Mouse (Mus musculus): ENCODE measurements at regions not wholly inside any gene's neighbourhood (a gene's known extent, or its start where the extent isn't known, plus 50 kb on each side); places are given as distances from the start of the nearest gene placed in this dataset.
"Not testable (repeated sequence)": the region's sequence is repeated elsewhere in the genome, so short reads cannot be mapped to it uniquely, and the experiment has no call there.

GRCm38 (mm10) chr1:161632098-161632497 lies 137.6 kb downstream of the Tnfsf18 start:
- intact Hi-C loops (cut with DNase I) = no loop called here
- DNase-seq = no peak

GRCm38 (mm10) chr1:161621291-161621690 lies 126.8 kb downstream of the Tnfsf18 start:
- intact Hi-C loops (cut with DNase I) = no loop called here
- no peak for DNase-seq

GRCm38 (mm10) chr1:161614091-161614490 lies 119.6 kb downstream of the Tnfsf18 start:
- DNase-seq; intact Hi-C loops (cut with DNase I): not testable (repeated sequence)

DNA sequence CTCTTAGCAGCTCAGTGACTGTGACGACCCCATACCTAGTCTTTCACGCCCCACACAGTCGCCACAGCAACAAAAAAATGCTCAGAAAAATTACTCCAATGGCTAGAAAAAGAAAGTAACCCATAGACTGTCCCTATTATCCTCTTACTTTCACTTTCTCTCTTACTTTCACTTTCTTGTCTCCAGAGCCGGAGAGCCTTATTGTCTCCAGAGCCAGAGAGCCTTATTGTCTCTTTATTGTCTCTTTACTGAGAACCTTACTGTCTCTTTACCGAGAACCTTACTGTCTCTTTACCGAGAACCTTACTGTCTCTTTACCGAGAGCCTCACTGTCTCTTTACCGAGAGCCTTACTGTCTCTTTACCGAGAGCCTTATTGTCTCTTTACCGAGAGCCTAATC lies 119.2 kb downstream of the Tnfsf18 start:
- DNase-seq; intact Hi-C loops (cut with DNase I): not testable (repeated sequence)

DNA sequence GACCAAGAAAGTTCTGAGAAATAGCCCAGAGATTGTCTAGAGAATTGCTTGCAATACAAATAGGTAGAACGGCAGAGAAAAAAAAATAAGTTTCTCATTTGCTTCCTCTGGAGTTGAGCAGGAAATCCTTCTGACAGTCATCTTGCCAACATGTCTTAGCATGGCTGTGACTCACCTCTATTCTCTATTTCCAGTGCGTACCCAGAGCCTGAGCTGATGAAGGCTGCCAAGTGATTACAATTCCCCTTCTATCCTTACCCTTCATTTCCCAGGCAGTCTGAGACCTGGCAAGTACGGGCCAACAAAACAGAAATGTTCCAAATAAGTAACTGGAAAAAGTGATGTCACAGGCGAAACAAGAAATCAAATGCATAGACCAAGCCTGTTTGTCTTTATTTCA lies 113.0 kb downstream of the Tnfsf18 start:
- DNase-seq = no peak
- intact Hi-C loops (cut with DNase I) = no loop called here

GRCm38 (mm10) chr1:161602150-161602549 lies 107.7 kb downstream of the Tnfsf18 start:
- intact Hi-C loops (cut with DNase I) = no loop called here
- no peak for DNase-seq

DNA sequence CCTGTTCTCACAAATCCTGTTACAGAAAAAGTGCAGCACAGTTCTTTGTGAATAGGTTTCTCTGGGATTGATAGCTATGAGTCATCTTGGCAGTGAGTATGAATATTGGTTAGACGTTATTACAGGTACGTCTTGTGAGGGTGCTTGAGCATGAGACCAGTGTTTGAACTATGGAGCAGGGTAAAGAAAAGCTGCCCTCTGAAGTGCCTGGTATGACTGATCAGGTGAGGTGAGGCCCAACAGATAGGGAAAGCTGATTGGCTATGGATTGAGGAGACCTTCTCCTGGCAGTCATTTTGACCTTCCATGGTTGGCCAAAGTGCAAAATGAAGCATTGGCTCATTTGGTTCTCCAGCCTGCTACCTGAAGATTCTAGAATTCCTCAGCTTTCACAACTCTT lies 106.7 kb downstream of the Tnfsf18 start:
- intact Hi-C loops (cut with DNase I) = no loop called here
- no peak for DNase-seq

DNA sequence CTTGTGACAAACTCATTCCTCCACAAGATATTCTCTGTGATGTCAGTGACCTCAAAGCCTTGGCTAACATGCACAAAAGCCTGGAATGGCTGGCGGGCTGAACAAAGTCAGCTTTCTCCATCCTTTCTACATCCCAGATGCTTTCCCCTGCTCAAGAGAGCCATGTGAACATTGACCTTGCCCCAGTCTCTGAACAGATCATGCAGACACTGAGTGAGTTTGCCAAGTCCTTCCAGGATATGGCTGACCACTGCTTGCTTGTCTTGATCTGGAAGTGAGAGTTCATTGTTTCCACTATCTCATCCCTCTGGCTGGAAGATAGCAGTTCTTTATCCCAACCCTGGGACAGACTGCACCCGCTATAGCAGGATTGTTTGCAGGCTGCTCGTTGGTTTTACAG lies 103.7 kb downstream of the Tnfsf18 start:
- intact Hi-C loops (cut with DNase I) = no loop called here
- DNase-seq = no peak

DNA sequence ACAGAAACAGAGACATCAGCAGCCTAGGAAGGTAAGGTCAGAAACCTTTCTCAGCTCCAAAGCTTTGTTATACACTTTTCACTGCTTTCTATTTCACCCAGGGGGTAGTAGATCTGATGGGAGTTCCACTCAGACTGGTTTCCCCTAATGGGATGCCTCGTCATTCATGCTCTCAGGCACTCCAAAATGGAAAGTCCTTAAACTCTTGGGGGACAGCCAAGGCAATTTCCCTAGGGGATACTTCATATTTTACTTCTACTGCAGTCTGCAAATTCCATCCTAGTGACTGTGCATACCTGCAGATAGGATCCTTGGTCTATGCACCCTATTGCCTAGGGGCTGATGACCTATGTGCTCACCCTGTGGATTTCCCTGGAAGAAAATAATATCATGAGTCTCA lies 82.1 kb downstream of the Tnfsf18 start:
- no peak for DNase-seq
- intact Hi-C loops (cut with DNase I) = no loop called here

DNA sequence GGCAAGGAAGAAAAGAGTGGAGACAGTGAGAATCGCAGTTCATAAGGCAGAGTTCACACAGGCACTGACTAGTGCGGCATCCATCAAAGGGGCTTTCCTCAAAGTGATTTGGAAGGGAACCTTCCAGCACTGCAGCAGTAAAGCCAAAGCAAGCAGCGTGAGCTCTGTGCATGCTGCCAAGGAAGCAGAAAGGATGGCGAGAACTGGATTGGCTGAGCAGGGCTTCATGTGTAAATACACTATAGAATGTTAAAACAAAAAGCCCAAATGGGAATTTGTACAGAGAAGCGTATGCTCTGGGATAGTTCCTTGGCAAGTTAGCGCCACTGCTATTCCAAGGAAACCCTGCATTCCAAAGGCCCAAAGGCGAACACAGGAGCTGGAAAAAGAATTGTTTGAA lies 81.5 kb downstream of the Tnfsf18 start:
- intact Hi-C loops (cut with DNase I) = no loop called here
- DNase-seq = peak; percentile 7

DNA sequence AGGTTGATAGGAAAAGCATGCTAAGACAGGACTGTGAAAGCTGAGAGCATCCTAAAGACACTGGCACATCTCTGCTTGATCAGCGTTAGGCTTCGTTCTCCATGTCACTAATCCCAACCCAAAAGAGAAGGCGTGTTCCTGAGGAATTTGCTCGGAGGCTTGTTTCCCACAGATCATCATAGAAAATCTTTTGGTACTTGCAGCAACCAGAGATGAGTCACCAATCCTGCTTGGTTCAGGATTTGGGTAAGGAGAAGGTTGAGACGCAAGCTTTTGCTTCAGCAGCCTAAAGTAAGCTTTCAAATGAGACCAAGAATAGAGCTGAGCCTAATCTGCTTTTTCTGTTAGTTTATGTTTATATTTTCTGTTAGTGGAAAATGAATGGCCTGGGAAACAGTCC lies 80.7 kb downstream of the Tnfsf18 start:
- no peak for DNase-seq
- intact Hi-C loops (cut with DNase I) = no loop called here

- intact Hi-C loops (cut with DNase I) = no loop called here
- no peak for DNase-seq
Observed at GRCm38 (mm10) chr1:161570762-161571161, 76.3 kb downstream of the Tnfsf18 start.

- intact Hi-C loops (cut with DNase I) = no loop called here
- DNase-seq = no peak
Observed at GRCm38 (mm10) chr1:161567826-161568225, 73.4 kb downstream of the Tnfsf18 start.

DNA sequence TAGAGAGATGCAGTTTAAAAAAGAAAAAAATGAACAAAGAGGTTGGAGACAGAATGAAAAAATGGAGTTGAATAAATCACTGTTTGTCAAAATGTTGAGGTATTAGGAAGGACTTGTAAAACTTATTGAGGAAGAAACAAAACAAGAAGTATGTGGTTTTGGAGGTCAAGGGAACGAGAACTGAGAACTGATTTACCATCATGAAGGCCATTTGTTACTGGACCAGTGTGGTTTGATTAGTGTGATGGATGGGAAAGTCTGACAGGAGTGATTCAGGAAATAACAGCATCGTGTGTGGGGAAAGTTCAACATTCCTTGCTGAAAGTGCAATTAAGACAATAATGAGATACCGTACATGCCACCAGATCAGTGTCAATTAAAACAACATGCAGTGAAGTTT lies 65.9 kb downstream of the Tnfsf18 start:
- intact Hi-C loops (cut with DNase I) = no loop called here
- no peak for DNase-seq

All from left cerebral cortex, postnatal 4 days (tissue).